Mouse (Mus musculus) E14TG2a.4 (cell line): ENCODE results near the gene Sept11.

Experiments used
- CTCF ChIP-seq: conservative IDR thresholded peaks from 2 replicates; pipeline ENCODE4 v1.5.1; 2014; ENCODE audit warnings: low read length
- POU5F1 ChIP-seq: IDR thresholded peaks from 2 replicates; pipeline ENCODE4 v1.6.1; 2014; ENCODE audit warnings: low read length, borderline replicate concordance

DNA sequence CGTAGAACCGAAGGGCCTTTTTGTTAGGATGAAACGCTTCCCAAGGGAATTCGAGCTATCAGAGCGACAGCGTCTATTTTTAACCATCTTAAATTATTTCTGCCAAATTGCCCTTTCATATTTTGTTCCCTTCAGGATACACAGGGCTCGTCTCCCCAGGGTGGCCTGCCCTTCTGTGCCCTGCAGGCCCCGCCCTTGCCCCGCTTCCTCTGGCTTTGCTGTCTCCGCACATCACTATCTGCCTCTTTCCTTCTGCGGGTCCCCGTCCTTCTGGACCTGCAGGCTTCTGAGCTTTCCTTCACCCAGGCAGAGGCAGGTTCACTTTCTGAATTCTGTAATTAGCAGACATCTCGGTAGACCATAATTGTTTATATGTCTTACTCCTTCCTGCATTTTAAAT lies 22.6 kb downstream of the Sept11 start:
- TF ChIP-seq CTCF (no peak), POU5F1 (no peak)
